Mouse (Mus musculus) forebrain, embryonic 12.5 days (tissue): Measurements from ENCODE around the gene Zkscan8. TPM values are rescaled to one million over a fixed set of nuclear protein-coding genes. Genes with fewer than 3 reads are reported as not detected.
"Not testable (repeated sequence)": the region's sequence is repeated elsewhere in the genome, so short reads cannot be mapped to it uniquely, and the experiment has no call there.

Experiments used
- ATAC-seq: fragments of 200-750 bp; cut with Nextera tagmentation; 2 replicates; pipeline ENCODE4 v1.8.0; 2017; ENCODE audit warnings: moderate TSS enrichment; ENCODE audit not compliant: low FRiP score
- H3K27ac ChIP-seq: fragments of 300-500 bp; sonication (generic); 2 replicates; pipeline ENCODE4 v1.5.1; 2016; ENCODE audit warnings: mild to moderate bottlenecking
- H3K27me3 ChIP-seq: fragments of 300-500 bp; sonication (generic); 2 replicates; pipeline ENCODE4 v1.6.1; 2016; ENCODE audit warnings: mild to moderate bottlenecking
- H3K36me3 ChIP-seq: fragments of 300-500 bp; sonication (generic); replicated peaks from 2 replicates; pipeline ENCODE4 v1.6.1; 2016; ENCODE audit warnings: mild to moderate bottlenecking
- H3K4me1 ChIP-seq: fragments of 300-500 bp; sonication (generic); 2 replicates; pipeline ENCODE4 v1.6.1; 2016
- H3K4me2 ChIP-seq: fragments of 300-500 bp; sonication (generic); 2 replicates; pipeline ENCODE4 v1.6.1; 2016; ENCODE audit warnings: mild to moderate bottlenecking, moderate library complexity
- H3K4me3 ChIP-seq: fragments of 300-500 bp; sonication (generic); replicated peaks from 2 replicates; pipeline ENCODE4 v1.5.1; 2016; ENCODE audit warnings: mild to moderate bottlenecking
- H3K9ac ChIP-seq: fragments of 300-500 bp; sonication (generic); 2 replicates; pipeline ENCODE4 v1.6.1; 2016; ENCODE audit warnings: mild to moderate bottlenecking
- H3K9me3 ChIP-seq: fragments of 300-500 bp; sonication (generic); 2 replicates; pipeline ENCODE4 v1.6.1; 2016
- WGBS: fragments of 180-500 bp; shearing (Covaris S2); methylation state at CpG from one replicate; pipeline ENCODE4 v1.1.7; 2016; 5-methylcytosine and 5-hydroxymethylcytosine counted together
- polyA plus RNA-seq: library from polyadenylated mRNA; unstranded; fragments of >200 nt; fragmentation: Nextera tagmentation; extraction: Ambion mirVana; gene quantifications from 2 replicates; pipeline ENCODE4 v1.2.1, GENCODE M21; 2016

Zkscan8 gene
- 8.9 and 10.1 TPM in 2 replicates for polyA plus RNA-seq

DNA sequence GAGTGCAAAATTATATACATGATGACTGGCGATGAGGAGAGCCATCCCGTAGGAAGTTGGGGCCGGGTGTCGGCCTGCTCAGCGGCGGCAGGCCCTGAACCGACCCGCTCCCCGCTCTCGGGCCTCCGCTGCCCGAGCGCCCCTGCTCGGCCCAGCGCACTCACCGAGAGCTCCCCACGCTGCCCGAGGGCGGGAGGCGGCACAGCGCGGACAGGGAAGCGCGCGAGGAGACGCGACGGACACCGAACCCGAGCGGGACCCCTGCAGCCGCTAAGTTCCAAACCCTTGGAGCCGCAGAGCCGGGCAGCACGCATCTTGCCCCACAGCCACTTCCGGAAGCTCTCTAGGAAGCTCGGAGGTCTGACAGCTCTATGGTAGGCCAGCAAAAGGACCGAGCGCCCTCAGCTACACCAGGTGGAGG lies at the start of gene Zkscan8:
Gene Zkscan8 (minus strand): TSS at position 340 of the 421 bp plus-strand sequence.
- H3K27me3 ChIP-seq = no peaks in the 10 kb centered on the region
- H3K4me3 ChIP-seq = peak within 1 kb of the TSS; percentile 94
- 0% methylated on average over 39 of the region's 39 CpGs for WGBS
- ATAC-seq = peak; percentile 98
- peak within 1 kb of the TSS; percentile 63 for H3K4me2 ChIP-seq
- peaks cover 4% of the 10 kb centered on the region; the same call in 1 of the 2 replicates for H3K4me1 ChIP-seq
- H3K27ac ChIP-seq = peak within 1 kb of the TSS; percentile 94
- peaks cover 10% of the 10 kb centered on the region for H3K36me3 ChIP-seq
- peak within 1 kb of the TSS; percentile 98 for H3K9ac ChIP-seq
- H3K9me3 ChIP-seq = no peaks in the 10 kb centered on the region

DNA sequence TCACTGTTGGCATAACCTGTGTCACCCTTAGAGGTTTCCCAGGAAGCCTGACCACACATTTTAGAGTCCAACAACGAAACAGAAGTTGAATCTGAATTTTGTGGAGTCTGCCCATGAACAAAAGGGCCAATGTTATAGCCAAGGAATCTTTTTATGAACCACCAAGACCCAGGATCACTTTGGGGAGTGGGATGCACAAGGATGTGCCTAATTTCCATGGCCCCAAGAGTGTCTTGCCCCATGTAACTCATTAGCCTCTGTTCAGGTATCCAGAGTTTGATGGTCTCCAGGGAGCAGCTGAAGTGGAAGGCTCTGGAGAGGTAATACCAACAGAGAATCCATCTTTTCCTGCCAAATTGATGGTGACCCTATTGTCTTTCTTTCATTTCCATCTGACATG lies 28.9 kb upstream of the Zkscan8 start, which contains the start of gene Olfr1535:
Gene Olfr1535 (minus strand): TSS at position 101 of the 400 bp plus-strand sequence.
- Histone ChIP-seq H3K4me2 (no peak within 1 kb of the TSS), H3K27ac (no peak within 1 kb of the TSS), H3K4me1 (no peaks in the 10 kb centered on the region), H3K36me3 (no peaks in the 10 kb centered on the region), H3K9me3 (no peaks in the 10 kb centered on the region), H3K9ac (no peak within 1 kb of the TSS), H3K4me3 (no peak within 1 kb of the TSS), H3K27me3 (no peaks in the 10 kb centered on the region)
- 60% methylated on average over 1 of the region's 1 CpGs for WGBS
- no peak for ATAC-seq

DNA sequence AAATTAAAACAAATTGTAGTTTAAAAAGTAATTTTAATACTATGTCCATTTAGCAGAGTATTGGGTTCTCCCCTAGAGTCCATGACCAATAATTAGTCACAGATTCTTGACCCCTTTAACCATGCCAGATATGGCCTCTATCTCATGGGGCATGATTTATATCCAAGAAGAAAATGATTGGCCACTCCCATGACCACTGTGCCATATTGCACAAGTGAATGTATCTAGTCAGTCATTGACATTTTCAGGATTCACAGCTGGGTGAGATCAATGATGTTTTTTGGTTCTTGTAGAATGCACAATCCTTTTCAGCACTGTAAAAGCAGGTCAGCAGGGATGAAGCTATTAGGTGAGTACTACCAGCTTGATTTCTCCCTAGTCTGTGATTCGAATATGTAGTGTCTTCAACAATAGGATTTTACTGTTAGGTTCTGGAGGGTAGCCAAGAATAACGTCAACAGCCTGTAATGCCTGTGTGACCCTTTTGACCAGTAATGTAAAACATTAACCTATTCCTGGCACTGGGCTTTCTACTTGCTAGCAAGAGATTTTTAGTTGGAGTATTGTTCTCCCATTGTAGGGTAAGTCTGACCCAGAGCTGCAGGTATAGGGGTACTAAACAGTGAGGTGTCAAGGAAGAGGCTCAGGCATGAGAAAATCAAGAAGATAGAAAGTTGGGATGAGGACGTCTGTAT lies 19.6 kb upstream of the Zkscan8 start:
- Histone ChIP-seq H3K27me3 (no peaks in the 10 kb centered on the region), H3K4me1 (no peaks in the 10 kb centered on the region), H3K27ac (no peak overlapping the region), H3K9ac (no peak overlapping the region), H3K36me3 (no peaks in the 10 kb centered on the region), H3K4me3 (no peak overlapping the region), H3K4me2 (no peak overlapping the region), H3K9me3 (no peaks in the 10 kb centered on the region)
- ATAC-seq = no peak
- 63% methylated on average over 3 of the region's 3 CpGs for WGBS

DNA sequence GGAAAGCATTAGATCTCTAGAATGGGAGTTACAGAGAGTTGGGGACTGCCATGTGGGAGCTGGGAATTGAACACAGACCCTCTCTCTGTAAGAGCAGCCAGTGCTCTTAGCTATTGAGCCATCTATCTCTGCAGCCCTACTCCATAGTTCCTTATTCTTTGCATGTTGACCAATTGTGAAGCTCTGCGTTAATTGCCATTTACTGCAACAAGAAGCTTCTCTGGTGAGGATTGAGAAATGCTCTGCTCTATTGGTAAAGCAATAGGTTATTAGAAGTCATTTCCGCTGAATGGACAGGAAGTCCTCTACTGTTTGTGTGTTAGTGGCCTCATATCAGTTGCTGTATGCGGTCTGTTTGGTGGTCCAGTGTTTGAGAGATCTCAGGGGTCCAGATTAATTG lies 18.6 kb upstream of the Zkscan8 start:
- no peaks in the 10 kb centered on the region for H3K4me1 ChIP-seq
- 92% methylated on average over 3 of the region's 3 CpGs for WGBS
- H3K4me3 ChIP-seq = no peak overlapping the region
- no peaks in the 10 kb centered on the region for H3K9me3 ChIP-seq
- H3K4me2 ChIP-seq = no peak overlapping the region
- no peak overlapping the region for H3K9ac ChIP-seq
- H3K36me3 ChIP-seq = no peaks in the 10 kb centered on the region
- ATAC-seq = no peak
- no peak overlapping the region for H3K27ac ChIP-seq
- H3K27me3 ChIP-seq = no peaks in the 10 kb centered on the region

DNA sequence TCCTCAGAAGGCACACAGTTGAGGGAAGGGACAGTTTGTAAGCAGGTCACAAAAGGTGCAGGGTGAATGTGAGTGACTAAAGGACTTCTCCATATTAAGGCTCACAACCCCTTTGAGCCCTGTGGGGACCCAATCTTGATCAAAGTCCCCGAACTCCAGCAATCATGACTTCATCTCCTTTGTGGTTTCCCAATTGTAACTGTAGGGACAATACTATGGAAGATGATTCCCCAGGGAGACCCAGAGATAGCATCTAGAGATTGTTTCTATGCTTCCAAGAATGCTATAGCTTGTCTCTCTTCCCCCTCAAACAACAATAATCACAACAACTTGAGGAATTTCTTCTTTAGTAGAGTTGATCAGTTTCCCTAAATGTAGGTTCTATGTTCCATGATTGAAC lies 11.8 kb upstream of the Zkscan8 start, which contains the start of gene Olfr1366:
Gene Olfr1366 (minus strand): TSS at position 101 of the 400 bp plus-strand sequence.
- Histone ChIP-seq H3K27me3 (0 out of 2 replicates have a peak, but pooled peaks cover 3% of the 10 kb centered on the region), H3K27ac (no peak within 1 kb of the TSS), H3K4me3 (no peak within 1 kb of the TSS), H3K36me3 (no peaks in the 10 kb centered on the region), H3K4me1 (no peaks in the 10 kb centered on the region), H3K9ac (no peak within 1 kb of the TSS), H3K9me3 (no peaks in the 10 kb centered on the region), H3K4me2 (no peak within 1 kb of the TSS)
- no peak for ATAC-seq
- WGBS = 86% methylated on average over 1 of the region's 1 CpGs

DNA sequence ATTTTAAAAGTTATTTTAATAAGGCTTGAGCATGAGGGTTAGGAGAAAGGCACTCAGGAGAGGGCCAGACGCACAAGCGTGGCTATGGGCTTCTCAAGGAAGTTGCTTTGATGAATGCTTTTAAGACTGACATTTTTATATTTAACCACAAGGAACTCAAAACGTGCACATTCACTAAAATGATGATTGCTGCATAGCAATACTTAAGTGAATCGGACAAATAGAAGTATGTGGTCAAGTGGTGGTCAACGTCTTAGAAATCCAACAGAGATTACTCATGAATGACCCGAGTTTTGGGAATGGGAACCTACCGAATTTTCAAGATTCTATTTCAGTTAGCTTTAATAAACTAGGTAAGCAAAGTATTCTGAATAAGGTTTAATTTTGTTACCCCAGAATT lies 784 bp downstream of the Zkscan8 start:
- no peak overlapping the region for H3K27ac ChIP-seq
- H3K27me3 ChIP-seq = no peaks in the 10 kb centered on the region
- H3K9me3 ChIP-seq = no peaks in the 10 kb centered on the region
- H3K4me3 ChIP-seq = peak overlapping the region; percentile 94
- H3K4me1 ChIP-seq = peaks cover 4% of the 10 kb centered on the region; the same call in 1 of the 2 replicates
- 54% methylated on average over 7 of the region's 7 CpGs for WGBS
- no peak for ATAC-seq
- H3K36me3 ChIP-seq = peaks cover 15% of the 10 kb centered on the region
- no peak overlapping the region for H3K9ac ChIP-seq
- peak overlapping the region; percentile 53 for H3K4me2 ChIP-seq

DNA sequence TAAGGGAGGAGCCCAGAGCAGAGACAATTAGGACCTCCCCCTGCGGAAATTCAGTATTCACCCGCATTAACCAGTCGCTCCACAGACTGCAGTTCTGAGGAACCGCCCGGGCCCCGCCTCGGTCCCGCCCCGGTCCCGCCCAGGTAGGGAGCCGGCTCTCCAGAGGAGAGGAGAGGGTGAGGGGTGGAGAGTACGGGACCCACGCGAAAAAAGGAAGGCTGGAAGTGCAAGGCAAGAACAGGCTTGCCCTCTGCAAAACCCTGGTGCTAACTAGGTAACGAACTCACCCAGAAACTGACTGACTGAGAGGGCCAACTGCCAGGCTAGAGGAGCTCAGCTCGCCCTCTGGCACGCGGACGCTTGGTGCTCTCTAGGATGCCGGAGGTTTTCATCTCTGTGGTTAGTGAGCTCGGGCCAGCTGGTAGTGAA lies 24.7 kb downstream of the Zkscan8 start:
- Histone ChIP-seq H3K4me2 (peak overlapping the region; percentile 53), H3K4me3 (peak overlapping the region; percentile 65), H3K9me3 (no peaks in the 10 kb centered on the region), H3K9ac (peak overlapping the region; percentile 61), H3K36me3 (no peaks in the 10 kb centered on the region), H3K27ac (peak overlapping the region; percentile 81), H3K27me3 (no peaks in the 10 kb centered on the region), H3K4me1 (0 out of 2 replicates have a peak, but pooled peaks cover 3% of the 10 kb centered on the region)
- ATAC-seq = peak; percentile 98
- WGBS = under 1% methylated on average over 21 of the region's 21 CpGs

DNA sequence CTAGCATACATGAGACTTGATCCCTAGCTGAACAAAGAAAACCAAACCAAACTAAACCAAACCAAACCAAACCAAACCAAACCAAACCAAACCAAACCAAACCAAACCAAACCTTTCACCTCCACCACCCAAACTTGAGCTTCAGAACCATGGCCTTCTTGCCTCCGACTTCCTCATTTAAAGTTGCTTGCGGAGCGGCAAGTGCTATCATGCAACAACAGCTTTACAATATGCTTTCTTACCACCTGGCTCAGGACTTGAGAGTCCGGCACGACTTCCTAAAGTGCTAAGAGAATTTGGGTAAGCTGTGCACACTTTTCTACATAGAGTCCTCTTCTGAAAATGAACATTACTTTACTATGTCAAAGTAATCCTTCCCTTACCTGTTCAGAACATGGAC lies 28.6 kb downstream of the Zkscan8 start:
- 89% methylated on average over 5 of the region's 5 CpGs for WGBS
- Histone ChIP-seq H3K4me1 (0 out of 2 replicates have a peak, but pooled peaks cover 3% of the 10 kb centered on the region), H3K4me2 (no peak overlapping the region), H3K4me3 (no peak overlapping the region), H3K27me3 (no peaks in the 10 kb centered on the region), H3K27ac (no peak overlapping the region), H3K9ac (no peak overlapping the region), H3K9me3 (no peaks in the 10 kb centered on the region), H3K36me3 (no peaks in the 10 kb centered on the region)
- no peak for ATAC-seq

DNA sequence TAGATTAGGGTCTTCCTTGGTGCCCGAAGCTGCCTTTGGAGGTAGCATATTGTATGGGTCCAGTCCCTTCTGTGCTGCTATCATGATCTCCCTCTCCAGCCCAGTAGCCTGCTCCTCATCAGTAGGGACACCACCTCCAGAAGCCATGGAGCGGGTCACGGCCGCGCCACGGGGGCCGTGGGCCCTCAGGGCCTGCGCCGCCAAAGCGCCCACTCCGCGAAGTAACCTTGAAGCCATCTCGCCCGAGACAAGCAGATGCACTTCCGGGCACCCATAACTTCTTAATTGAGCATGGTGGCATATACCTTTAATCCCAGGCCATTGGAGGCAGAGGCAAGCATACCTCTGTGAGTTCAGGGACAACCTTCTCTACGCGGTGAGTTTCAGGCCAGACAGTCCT lies 29.7 kb downstream of the Zkscan8 start, which contains the start of gene Gm11273:
Gene Gm11273 (minus strand): TSS at position 237 of the 400 bp plus-strand sequence.
- H3K4me3 ChIP-seq, H3K4me2 ChIP-seq, H3K4me1 ChIP-seq, H3K9ac ChIP-seq, H3K36me3 ChIP-seq, ATAC-seq, H3K9me3 ChIP-seq, H3K27me3 ChIP-seq, H3K27ac ChIP-seq: not testable (repeated sequence)
- 92% methylated on average over 17 of the region's 17 CpGs for WGBS

DNA sequence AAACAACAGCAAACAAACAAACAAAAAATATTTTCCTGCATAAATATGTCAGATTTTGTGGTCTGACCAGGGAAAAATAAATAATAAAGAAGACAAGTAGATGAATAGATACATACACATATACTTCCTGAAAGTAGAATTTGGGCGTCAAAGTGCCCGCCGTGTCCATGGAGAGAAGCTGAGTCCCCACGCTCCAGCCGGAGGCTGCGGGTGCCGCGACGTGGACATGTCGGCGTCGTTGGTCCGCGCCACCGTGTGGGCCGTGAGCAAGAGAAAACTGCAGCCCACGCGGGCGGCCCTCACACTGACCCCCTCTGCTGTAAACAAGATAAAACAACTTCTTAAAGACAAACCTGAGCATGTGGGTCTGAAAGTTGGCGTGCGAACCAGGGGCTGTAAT lies 35.8 kb downstream of the Zkscan8 start, which contains the start of gene AK157302:
Gene AK157302 (plus strand): TSS at position 144 of the 400 bp plus-strand sequence.
- Histone ChIP-seq H3K9me3 (no peaks in the 10 kb centered on the region), H3K27me3 (no peaks in the 10 kb centered on the region), H3K27ac (no peak within 1 kb of the TSS), H3K4me3 (no peak within 1 kb of the TSS), H3K4me1 (no peaks in the 10 kb centered on the region), H3K4me2 (no peak within 1 kb of the TSS), H3K9ac (no peak within 1 kb of the TSS), H3K36me3 (no peaks in the 10 kb centered on the region)
- 96% methylated on average over 21 of the region's 21 CpGs for WGBS
- no peak for ATAC-seq

DNA sequence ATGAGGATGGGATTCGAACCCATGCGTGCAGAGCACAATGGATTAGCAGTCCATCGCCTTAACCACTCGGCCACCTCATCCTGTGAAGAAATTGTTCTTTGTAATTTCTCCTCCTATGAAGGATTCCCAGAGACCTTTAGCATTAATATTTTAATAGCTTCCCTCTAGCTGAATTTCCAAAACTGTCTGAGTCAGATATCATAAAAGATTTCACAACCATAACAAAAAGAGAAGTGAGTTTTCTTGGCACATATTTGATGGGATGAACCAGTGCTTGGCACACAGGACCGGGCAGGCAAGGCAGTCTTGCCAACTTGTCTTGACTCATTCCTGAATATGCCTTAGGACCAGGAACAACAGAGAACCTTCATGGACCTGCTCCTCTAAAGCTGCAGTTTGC lies 38.1 kb downstream of the Zkscan8 start:
- no peaks in the 10 kb centered on the region for H3K36me3 ChIP-seq
- no peak overlapping the region for H3K9ac ChIP-seq
- no peak overlapping the region for H3K4me3 ChIP-seq
- H3K9me3 ChIP-seq = no peaks in the 10 kb centered on the region
- no peak overlapping the region for H3K4me2 ChIP-seq
- H3K27me3 ChIP-seq = no peaks in the 10 kb centered on the region
- no peak for ATAC-seq
- H3K4me1 ChIP-seq = no peaks in the 10 kb centered on the region
- WGBS = 92% methylated on average over 5 of the region's 5 CpGs
- H3K27ac ChIP-seq = no peak overlapping the region

DNA sequence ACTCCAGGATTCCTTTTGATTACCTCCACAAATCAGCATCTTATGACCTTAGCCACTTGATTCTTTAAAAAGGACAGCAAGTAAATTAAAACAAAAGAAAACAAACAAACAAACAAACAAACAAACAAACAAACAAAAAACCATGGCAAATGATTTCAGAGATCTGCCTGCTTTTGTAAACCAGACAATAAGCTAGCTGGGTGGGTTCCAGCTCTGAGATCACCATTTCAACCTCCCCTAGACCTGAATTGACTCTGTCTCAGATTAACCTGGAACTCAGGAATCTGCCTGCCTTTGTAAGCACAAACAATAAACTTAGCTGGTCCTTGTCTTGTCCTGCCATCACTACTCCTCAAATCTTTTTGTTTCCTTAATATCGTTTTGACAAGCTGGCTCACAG lies 44.0 kb downstream of the Zkscan8 start:
- Histone ChIP-seq H3K4me2 (no peak overlapping the region), H3K4me1 (no peaks in the 10 kb centered on the region), H3K27me3 (no peaks in the 10 kb centered on the region), H3K4me3 (no peak overlapping the region), H3K36me3 (peaks cover 23% of the 10 kb centered on the region), H3K27ac (no peak overlapping the region), H3K9ac (no peak overlapping the region), H3K9me3 (no peaks in the 10 kb centered on the region)
- no peak for ATAC-seq
- 94% methylated on average over 1 of the region's 1 CpGs for WGBS
